Mouse (Mus musculus) 3134 (cell line): ENCODE measurements around the gene Cyba.
A peak's percentile ranks its signal among the peaks of the same experiment; 100 is the strongest.

Experiments
- DNase-seq: peaks from one replicate; pipeline ENCODE4 v3.0.0-alpha.2; 2011; ENCODE audit warnings: low spot score; ENCODE audit not compliant: insufficient read length; ENCODE audit errors: extremely low read depth

The Cyba gene

DNA sequence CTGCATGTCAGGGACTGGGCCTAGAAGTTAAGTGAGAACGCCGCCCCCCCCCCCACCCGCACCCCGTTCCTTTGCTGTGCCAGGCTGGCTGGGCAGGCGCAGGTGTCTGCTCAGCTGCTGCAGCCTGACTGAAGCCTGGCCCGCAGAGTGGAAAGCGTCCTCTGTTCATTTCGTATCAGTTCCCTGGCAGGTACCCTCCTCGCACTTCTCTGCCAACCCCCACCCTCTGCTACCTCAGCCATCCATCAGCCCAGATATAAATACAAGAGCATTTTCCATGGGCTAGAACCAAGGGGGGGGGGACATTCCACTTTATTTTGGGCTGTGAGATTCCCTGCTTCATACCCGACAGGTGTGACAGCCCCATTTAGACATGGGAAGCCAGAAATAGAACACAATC is 19.4 kb upstream of the Cyba start:
- DNase-seq = no peak

DNA sequence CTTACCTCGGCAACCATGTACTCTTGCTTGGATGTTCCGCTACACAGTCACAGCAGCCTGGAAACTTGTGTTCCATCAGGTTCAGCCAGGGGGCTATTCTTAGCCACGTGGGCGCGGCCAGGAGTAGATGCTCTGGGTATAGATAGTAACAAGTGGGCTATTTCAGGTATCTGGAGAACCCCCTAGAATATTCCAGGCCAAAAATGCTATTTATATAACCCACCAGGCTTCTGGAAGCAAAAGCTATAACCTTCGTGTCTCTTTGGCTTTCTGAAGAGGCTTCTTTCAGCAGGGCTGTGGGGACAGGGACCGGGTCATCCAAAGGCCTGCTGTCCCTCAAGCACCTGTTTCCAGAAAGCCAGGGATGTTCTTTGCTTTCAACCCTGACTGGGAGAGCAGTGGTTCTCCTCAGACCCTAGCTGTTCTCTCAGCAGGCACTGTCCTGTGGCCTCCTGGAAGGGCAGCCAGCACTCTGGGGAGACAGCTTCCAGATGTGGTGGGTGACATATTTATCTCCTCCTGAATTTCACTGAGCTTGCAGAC is 18.5 kb upstream of the Cyba start:
- no peak for DNase-seq

- DNase-seq = no peak
Observed at GRCm38 (mm10) chr8:122445203-122445602, 12.5 kb upstream of the Cyba start.

GRCm38 (mm10) chr8:122444058-122444748 is 11.5 kb upstream of the Cyba start:
- DNase-seq = peak; percentile 73

DNA sequence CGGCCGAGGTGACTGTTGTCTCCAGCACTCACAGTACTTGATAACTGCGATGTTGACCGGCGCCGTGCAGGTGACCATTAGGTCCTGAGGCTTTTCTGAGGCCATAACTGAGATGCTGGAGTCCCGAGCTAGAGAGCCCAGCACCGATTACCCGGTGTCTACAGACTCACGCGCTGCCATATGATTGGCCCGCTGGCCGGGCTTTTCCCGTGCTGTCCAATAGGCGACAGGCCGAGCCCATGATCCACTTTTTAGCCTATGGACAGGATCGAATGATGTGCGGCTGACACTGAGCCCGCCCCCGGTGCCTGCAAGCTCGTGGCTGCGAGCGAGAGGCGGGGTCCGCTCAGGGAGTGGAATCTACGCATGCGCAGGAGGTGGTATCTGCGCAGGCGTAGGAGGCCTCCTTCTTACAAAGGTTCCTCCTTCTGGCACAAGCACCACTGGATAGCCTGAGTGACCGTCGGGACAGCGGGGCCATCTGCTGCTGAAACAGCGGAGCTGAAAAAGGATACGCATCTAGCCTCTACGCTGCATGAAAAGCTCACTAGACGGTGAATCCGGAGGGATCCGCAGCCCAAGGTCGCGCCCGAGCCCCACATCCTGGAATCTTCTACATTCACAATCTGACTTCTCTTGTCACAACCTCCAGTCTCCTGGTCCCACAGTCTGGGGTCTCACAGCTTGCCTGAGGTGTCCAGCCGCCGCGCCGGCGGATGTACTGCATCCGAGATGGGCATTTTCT is 10.7 kb upstream of the Cyba start, which contains the start of gene Mvd:
Gene Mvd, minus strand, starts transcription at position 161 of the 745 bp plus-strand sequence.
- DNase-seq = peak; percentile 99

- no peak for DNase-seq
Observed at GRCm38 (mm10) chr8:122442781-122443180, 10.1 kb upstream of the Cyba start.

DNA sequence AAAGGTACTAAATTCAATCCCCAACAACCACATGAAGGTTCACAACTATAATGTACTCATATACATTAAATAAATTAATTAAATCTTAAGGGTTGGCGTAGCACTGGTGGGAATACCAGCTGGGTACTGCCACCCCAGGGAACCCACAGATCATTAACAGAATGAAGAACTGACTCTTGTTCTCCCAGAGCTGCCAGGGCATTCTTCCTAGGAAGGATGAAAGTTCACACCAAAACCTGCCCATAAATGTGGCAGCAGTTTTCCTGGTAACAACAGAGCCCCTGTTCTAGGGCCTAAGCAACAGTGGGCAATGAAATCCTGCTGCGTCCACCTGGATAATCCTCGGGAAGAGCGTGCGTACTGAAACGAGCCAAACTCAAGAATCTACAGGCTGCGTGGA is 9.6 kb upstream of the Cyba start:
- DNase-seq = no peak

- no peak for DNase-seq
Observed at GRCm38 (mm10) chr8:122441326-122441725, 8.6 kb upstream of the Cyba start.

- no peak for DNase-seq
Observed at GRCm38 (mm10) chr8:122439336-122439735, 6.6 kb upstream of the Cyba start.

DNA sequence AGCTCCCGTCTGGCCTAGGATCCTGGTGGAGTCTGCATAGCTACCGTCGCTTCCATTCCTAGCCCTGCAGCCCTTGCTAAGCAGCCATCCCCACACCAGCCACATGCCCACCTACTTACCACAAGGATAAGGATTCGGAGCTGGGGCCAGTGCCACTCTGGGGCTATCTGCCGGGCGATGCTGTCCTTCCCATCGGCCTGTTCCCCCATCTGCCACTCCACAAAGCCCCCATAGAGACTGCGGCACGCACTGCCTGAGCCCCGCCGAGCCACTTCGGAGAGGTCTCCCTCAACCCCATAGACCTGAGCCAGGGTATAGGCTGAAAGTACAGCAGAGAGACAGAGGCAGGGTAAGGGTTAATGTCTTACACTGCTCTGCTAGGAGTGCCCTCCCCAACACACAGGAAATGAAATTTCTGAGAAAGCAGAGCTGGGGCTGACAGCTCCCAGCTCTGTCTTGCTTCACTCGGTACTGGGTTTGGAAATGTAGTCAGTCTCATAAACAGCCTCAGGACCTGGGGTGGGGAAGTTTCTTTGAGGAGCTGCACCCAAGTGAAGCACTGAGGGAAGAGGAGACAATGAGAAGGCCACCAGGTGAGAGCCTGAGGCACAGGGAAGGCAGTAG is 5.1 kb upstream of the Cyba start:
- DNase-seq = no peak

- DNase-seq = no peak
Observed at GRCm38 (mm10) chr8:122436586-122437125, 3.9 kb upstream of the Cyba start.

GRCm38 (mm10) chr8:122436146-122436545 is 3.4 kb upstream of the Cyba start:
- no peak for DNase-seq

DNA sequence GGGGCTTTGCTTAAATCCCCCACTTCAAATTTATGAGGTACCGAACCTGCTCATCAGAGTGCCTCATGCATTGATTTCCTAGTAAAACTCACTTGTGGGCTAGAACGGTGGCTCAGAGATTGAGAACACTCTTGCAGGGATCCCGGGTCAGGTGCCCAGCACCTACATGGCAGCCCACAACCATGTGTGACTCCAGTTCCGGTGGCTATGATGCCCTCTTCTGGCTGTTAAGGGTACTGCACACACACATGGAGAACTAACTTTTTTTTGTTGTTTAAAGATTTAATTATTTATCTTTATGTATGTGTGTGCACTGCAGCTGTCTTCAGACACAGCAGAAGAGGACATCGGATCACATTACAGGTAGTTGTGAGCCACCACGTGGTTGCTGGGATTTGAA is 2.6 kb upstream of the Cyba start:
- no peak for DNase-seq

- DNase-seq = no peak
Observed at GRCm38 (mm10) chr8:122433269-122433905, 657 bp upstream of the Cyba start.

DNA sequence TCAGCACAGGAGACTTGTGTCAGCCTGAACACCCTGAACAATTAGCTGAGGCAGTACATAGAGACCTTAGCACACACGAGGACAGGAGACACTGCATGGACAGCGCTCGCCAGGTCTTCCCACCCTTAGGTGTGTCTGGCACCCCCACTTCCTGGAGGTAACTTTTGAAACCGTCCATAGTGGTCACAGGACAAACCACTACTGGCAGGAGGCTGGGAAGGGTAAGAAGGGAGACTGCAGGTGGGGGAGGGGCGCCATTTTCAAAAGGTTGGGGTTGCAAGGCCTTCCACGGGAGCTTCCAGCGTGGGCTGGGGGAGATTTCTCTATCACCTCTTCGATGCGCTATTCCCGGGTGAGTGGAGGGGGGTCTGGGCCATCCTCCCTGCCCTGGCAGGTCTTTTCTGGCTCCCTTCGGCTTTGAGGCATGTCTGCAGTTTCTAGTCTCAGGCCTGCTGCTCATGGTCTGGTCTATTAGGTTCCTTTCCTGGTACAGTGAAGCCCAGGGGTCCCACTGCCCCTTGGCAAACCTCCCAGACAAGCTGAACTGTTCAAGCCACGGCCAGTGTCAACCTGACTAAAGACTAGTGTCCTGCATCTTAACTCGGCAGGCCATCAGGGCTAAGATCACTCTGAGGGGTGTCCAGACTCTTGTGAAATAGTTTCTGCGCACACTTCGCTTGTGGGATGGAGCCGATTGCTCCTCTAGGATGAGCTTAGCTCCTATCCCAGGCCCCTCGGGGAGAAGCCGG is 862 bp downstream of the Cyba start:
- no peak for DNase-seq

DNA sequence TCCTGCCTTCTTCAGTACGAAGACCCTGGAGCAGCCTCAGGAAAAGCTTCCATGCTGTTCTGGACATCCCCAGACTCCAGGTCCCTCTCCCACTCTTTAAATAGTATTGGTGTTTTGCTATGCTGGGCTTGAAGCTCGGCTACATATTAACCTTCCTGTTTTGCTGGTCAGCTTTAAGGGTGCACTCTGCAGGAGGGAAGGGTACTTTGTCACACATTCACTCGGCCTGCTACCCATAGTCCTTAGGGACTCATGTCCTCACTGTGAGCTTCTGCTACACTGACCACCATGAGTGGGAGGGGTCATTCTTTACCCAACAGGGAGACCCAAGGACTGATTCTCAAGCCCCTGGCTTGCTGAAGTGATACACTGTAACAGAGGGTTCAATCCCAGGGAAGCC is 2.1 kb downstream of the Cyba start:
- no peak for DNase-seq

DNA sequence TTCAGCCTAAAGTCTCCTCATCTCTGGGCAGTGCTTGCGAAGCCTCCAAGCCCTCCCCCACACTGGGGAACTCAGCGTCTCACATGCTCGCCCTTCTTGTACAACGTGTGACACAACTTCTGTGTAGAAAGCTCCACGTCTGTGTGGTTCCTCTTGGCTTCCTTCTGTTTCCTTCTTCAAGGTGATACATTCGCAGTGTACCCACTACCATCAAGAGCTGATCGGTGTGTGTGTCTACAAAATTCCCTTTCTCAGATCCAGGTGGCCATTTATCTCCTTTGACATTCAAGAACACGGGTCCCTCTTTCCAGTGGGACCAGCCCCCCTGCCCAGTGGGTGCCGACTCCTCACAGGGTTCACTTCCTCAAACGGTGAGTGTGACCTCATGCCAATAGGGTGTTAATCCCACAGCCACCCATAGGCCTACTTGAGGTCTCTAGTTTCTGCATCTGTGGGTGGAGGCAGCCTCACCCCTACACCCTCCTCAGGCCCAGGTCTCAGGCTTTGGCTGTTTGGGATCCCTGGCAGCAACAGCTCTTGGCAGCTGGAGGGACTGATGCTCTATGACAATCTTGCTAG is 2.6 kb downstream of the Cyba start:
- DNase-seq = no peak

- DNase-seq = no peak
Observed at GRCm38 (mm10) chr8:122428163-122428562, 4.6 kb downstream of the Cyba start.

DNA sequence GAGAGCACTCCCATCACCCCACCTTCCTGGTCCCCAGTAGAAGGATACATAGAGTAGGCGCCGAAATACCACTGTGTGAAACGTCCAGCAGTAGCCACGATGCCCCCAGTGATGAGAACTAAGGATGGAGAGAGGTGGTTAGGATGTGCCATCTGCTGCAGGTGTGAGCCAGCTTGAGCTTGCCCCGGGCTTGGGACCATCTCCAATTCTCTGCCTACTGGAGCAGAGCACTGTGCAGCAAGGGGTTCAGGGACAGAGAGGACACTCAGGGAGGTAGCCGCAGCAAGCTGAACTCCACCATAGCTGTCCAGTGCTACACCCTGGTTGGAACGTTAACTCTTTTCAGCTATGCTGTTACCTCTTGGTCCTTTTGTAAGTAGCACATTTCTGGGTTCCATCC is 5.1 kb downstream of the Cyba start:
- no peak for DNase-seq

DNA sequence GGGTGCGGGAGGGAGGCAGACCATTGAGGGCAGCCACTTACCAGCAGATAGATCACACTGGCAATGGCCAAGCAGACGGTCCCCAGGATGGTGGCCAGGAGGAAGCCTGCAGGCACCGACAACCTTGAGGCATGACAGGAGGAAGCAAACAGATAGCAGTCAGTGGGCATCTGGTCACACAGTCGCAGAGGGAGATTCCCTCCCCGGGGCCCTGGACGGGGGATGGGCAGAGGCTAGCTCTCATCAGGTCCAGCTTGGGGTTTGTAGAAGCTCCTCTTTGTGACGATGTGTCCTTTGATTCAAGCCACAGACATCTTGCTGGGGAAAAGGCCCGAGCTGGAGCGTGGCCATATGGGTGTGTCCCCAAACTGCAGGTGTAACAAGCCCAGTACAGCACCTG is 6.6 kb downstream of the Cyba start:
- no peak for DNase-seq
